Comparison of ENCODE assay signal across 10 mouse cellular contexts in the genomic region with DNA sequence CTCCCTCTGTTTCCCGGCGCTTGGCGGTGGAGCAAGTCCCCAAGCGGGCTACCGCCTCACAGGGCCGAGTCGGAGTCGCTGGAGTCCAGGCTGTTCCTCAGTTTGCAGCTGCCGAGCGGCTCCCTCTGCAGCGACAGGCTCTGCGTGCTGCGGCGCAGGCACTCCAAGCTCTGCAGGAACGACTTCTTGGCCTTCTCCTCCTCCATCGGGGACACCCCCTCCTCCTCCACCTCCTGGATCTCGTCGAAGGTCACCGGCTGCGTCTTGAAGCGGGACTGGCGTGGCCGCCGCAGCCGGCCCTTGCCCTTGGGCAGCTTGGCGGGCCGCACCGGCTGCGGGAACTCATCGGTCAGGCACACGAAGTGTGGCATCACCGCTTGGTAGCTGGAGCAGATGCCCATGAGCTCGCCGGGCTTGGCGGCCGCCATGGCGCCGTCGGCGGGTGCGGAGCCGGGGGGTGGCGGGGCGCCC. TPM values are rescaled to one million over a fixed set of nuclear protein-coding genes. Genes with fewer than 3 reads are reported as not detected.
DNase-seq lines count a peak whose midpoint lies in the region; ATAC-seq and TF ChIP-seq lines count a peak whose summit lies in the region.
"Had no signal": no experiment of that assay in that cellular context is flagged by ENCODE, and none has a peak within 500 bp of the region (broad histone marks: within the 10 kb centered on the region; RNA-seq: fewer than 3 reads in every experiment).

No protein-coding gene starts in this region.

- no peaks in the 10 kb centered on the region for H3K9me3 ChIP-seq in embryonic facial prominence, embryonic 14.5 days (ENCODE audit: control insufficient read depth, low read length)
- no peaks in the 10 kb centered on the region for H3K9me3 ChIP-seq in heart, embryonic 11.5 days (replicated peaks; ENCODE audit: control insufficient read depth, low read length)
- no peaks in the 10 kb centered on the region for H3K9me3 ChIP-seq in midbrain, postnatal 0 days (ENCODE audit: low read length)

- H3K4me1 ChIP-seq in spleen, adult 2 months (ENCODE audit: control insufficient read depth, insufficient read depth, insufficient read length), result peaks cover 3% of the 10 kb centered on the region; the same call in 1 of the 2 replicates
- H3K4me1 ChIP-seq in embryonic facial prominence, embryonic 14.5 days (ENCODE audit: control insufficient read depth, insufficient read depth, low read length), result peaks cover 5% of the 10 kb centered on the region; the same call in 1 of the 2 replicates
- peaks cover 15% of the 10 kb centered on the region for H3K4me1 ChIP-seq in heart, embryonic 11.5 days (ENCODE audit: control insufficient read depth, insufficient read depth, low read length)
- no peaks in the 10 kb centered on the region for H3K4me1 ChIP-seq in liver, adult 2 months (ENCODE audit: control insufficient read depth, insufficient read depth, low read length)
- no peaks in the 10 kb centered on the region for H3K4me1 ChIP-seq in midbrain, postnatal 0 days (ENCODE audit: insufficient read depth, low read length)

- H3K9ac ChIP-seq in embryonic facial prominence, embryonic 14.5 days (ENCODE audit: low read depth, low read length), result peak overlapping the region; percentile 72
- peak overlapping the region; percentile 70 for H3K9ac ChIP-seq in heart, embryonic 11.5 days (ENCODE audit: low read depth, low read length)
- peak overlapping the region; percentile 78 for H3K9ac ChIP-seq in liver, adult 2 months (ENCODE audit: low read depth, low read length)
- H3K9ac ChIP-seq in midbrain, postnatal 0 days (replicated peaks; ENCODE audit: low read length, poor library complexity, severe bottlenecking), result peak overlapping the region; percentile 83

- H3K79me2 ChIP-seq in liver, adult 2 months (ENCODE audit: control insufficient read depth, insufficient read depth, low read length), result no peaks in the 10 kb centered on the region

- no peak for TF ChIP-seq CTCF in spleen, adult 2 months (IDR thresholded peaks at IDR 0.05; ENCODE audit: extremely low read depth, insufficient read depth, insufficient read length, insufficient replicate concordance)
- no peak for TF ChIP-seq CTCF in liver, adult 2 months (IDR thresholded peaks at IDR 0.05; ENCODE audit: low read depth, low read length)
- TF ChIP-seq CTCF in midbrain, postnatal 0 days (IDR thresholded peaks at IDR 0.05), result no peak

- TF ChIP-seq POLR2A in spleen, adult 2 months (IDR thresholded peaks at IDR 0.05; ENCODE audit: low read depth, low read length), result no peak
- no peak for TF ChIP-seq POLR2A in liver, adult 2 months (IDR thresholded peaks at IDR 0.05; ENCODE audit: extremely low read depth, insufficient read depth, low read length)

- peak overlapping the region; percentile 31; the same call in 1 of the 2 replicates for H3K4me3 ChIP-seq in spleen, adult 2 months (ENCODE audit: extremely low read depth, insufficient read depth, insufficient read length)
- peak overlapping the region; percentile 66 for H3K4me3 ChIP-seq in embryonic facial prominence, embryonic 14.5 days (ENCODE audit: low read depth, low read length)
- H3K4me3 ChIP-seq in heart, embryonic 11.5 days (ENCODE audit: low read depth, low read length), result peak overlapping the region; percentile 59
- peak overlapping the region; percentile 65 for H3K4me3 ChIP-seq in liver, adult 2 months (ENCODE audit: insufficient read depth, low read depth, low read length)
- peak overlapping the region; percentile 78 for H3K4me3 ChIP-seq in midbrain, postnatal 0 days (ENCODE audit: low read depth, low read length)

- H3K27ac ChIP-seq in spleen, adult 2 months (ENCODE audit: insufficient read depth, low read length), result no peak overlapping the region
- H3K27ac ChIP-seq in embryonic facial prominence, embryonic 14.5 days (replicated peaks; ENCODE audit: low read depth, low read length), result no peak overlapping the region
- no peak overlapping the region for H3K27ac ChIP-seq in heart, embryonic 11.5 days (ENCODE audit: low read depth, low read length)
- H3K27ac ChIP-seq in liver, adult 2 months (replicated peaks; ENCODE audit: insufficient read depth, low read depth, low read length), result peak overlapping the region; percentile 38; the same call in 1 of the 2 replicates
- H3K27ac ChIP-seq in midbrain, postnatal 0 days (ENCODE audit: low read depth, low read length), result peak overlapping the region; percentile 75

- no peaks in the 10 kb centered on the region for H3K36me3 ChIP-seq in spleen, adult 2 months (ENCODE audit: control insufficient read depth, insufficient read depth, low read length)
- H3K36me3 ChIP-seq in embryonic facial prominence, embryonic 14.5 days (ENCODE audit: control insufficient read depth, insufficient read depth, low read length), result no peaks in the 10 kb centered on the region
- no peaks in the 10 kb centered on the region for H3K36me3 ChIP-seq in heart, embryonic 11.5 days (ENCODE audit: control insufficient read depth, insufficient read depth, low read length)
- no peaks in the 10 kb centered on the region for H3K36me3 ChIP-seq in liver, adult 2 months (ENCODE audit: control insufficient read depth, insufficient read depth, low read length)
- no peaks in the 10 kb centered on the region for H3K36me3 ChIP-seq in midbrain, postnatal 0 days (ENCODE audit: insufficient read depth, low read length)

- WGBS in spleen, adult 2 months, result 3% methylated on average over 44 of the region's 44 CpGs
- WGBS in embryonic facial prominence, embryonic 14.5 days, result 0% methylated on average over 19 of the region's 44 CpGs
- WGBS in heart, embryonic 11.5 days (ENCODE audit: insufficient replicate concordance), result under 1% methylated on average over 43 of the region's 44 CpGs
- WGBS in liver, adult 2 months, result 3% methylated on average over 44 of the region's 44 CpGs
- WGBS in midbrain, postnatal 0 days, result under 1% methylated on average over 38 of the region's 44 CpGs

- H3K27me3 ChIP-seq in spleen, adult 2 months (ENCODE audit: control insufficient read depth, insufficient read depth, low read length), result peaks cover 18% of the 10 kb centered on the region
- peaks cover 61% of the 10 kb centered on the region for H3K27me3 ChIP-seq in embryonic facial prominence, embryonic 14.5 days (replicated peaks; ENCODE audit: control insufficient read depth, insufficient read depth, low read length)
- peaks cover 38% of the 10 kb centered on the region for H3K27me3 ChIP-seq in heart, embryonic 11.5 days (ENCODE audit: control insufficient read depth, insufficient read depth, low read length)
- peaks cover 8% of the 10 kb centered on the region; the same call in 1 of the 2 replicates for H3K27me3 ChIP-seq in liver, adult 2 months (ENCODE audit: control insufficient read depth, insufficient read depth, low read length)
- H3K27me3 ChIP-seq in midbrain, postnatal 0 days (ENCODE audit: insufficient read depth, low read length), result peaks cover 13% of the 10 kb centered on the region

- peak overlapping the region; percentile 95 for H3K4me2 ChIP-seq in embryonic facial prominence, embryonic 14.5 days (ENCODE audit: low read depth, low read length)
- peak overlapping the region; percentile 99 for H3K4me2 ChIP-seq in heart, embryonic 11.5 days
- peak overlapping the region; percentile 98 for H3K4me2 ChIP-seq in midbrain, postnatal 0 days (ENCODE audit: low read depth, low read length, poor library complexity, severe bottlenecking)

- DNase-seq in spleen, adult 2 months (ENCODE audit: low read depth in 1 of 2, low spot score in 2 of 2), result no peak
- no peak for DNase-seq in spleen, postnatal 4 days (ENCODE audit: low spot score in 2 of 2)
- DNase-seq in embryonic facial prominence, embryonic 14.5 days (ENCODE audit: low spot score), result peak; percentile 69
- DNase-seq in kidney, adult 9 months, result peak; percentile 23
- DNase-seq in liver, adult 2 months (ENCODE audit: extremely low read depth, low read depth, low spot score), result no peak
- peak; percentile 42 for DNase-seq in midbrain, postnatal 0 days (ENCODE audit: low spot score)
- DNase-seq in testis, postnatal 10 days (ENCODE audit: low spot score), result peak; percentile 62

- ATAC-seq in embryonic facial prominence, embryonic 14.5 days (ENCODE audit: low read depth), result peak; percentile 62
- ATAC-seq in heart, embryonic 11.5 days (replicated peaks; ENCODE audit: insufficient number of reproducible peaks, low FRiP score, low TSS enrichment), result peak; percentile 59; the same call in 1 of the 2 replicates
- ATAC-seq in midbrain, postnatal 0 days (ENCODE audit: low FRiP score), result peak; percentile 60

RNA-seq across cellular contexts. Expression of a gene that starts 0.6 kb away (rescaled TPM):
- polyA plus RNA-seq in spleen, adult 2 months (2012; rRNA removed), result 12.3 and 15.7 TPM in 2 replicates
- polyA plus RNA-seq in embryonic facial prominence, embryonic 14.5 days (2014; fragmentation: Nextera tagmentation; extraction: Ambion mirVana), result 6.9 and 10.6 TPM in 2 replicates
- polyA plus RNA-seq in heart, embryonic 11.5 days (2014; fragmentation: Nextera tagmentation; extraction: Ambion mirVana), result 2.8 and 4.1 TPM in 2 replicates
- total RNA-seq in liver, adult 2 months (2014; rRNA removed), result 0.46 and 0.94 TPM in 2 replicates
- 3.5 and 4.3 TPM in 2 replicates for polyA plus RNA-seq in liver, adult 2 months (2012; rRNA removed)
- total RNA-seq in midbrain, postnatal 0 days (2014; rRNA removed), result 21.9 and 23.3 TPM in 2 replicates
- 9.3 and 10.4 TPM in 2 replicates for polyA plus RNA-seq in midbrain, postnatal 0 days (2015; fragmentation: Nextera tagmentation; extraction: Ambion mirVana)

RNA-seq across cellular contexts. Expression of a gene that starts 39.8 kb away (rescaled TPM):
- 0.47 TPM in 1 of 2 replicates, not detected in the other for polyA plus RNA-seq in spleen, adult 2 months (2012; rRNA removed)
- not detected in 2 replicates for polyA plus RNA-seq in embryonic facial prominence, embryonic 14.5 days (2014; fragmentation: Nextera tagmentation; extraction: Ambion mirVana)
- polyA plus RNA-seq in heart, embryonic 11.5 days (2014; fragmentation: Nextera tagmentation; extraction: Ambion mirVana), result not detected in 2 replicates
- total RNA-seq in liver, adult 2 months (2014; rRNA removed), result not detected in 2 replicates
- not detected in 2 replicates for polyA plus RNA-seq in liver, adult 2 months (2012; rRNA removed)
- total RNA-seq in midbrain, postnatal 0 days (2014; rRNA removed), result not detected in 2 replicates
- not detected in 2 replicates for polyA plus RNA-seq in midbrain, postnatal 0 days (2015; fragmentation: Nextera tagmentation; extraction: Ambion mirVana)
- polyA plus RNA-seq: C2C12; gonadal fat pad, adult 2 months had no signal

RNA-seq across cellular contexts. Expression of a gene that starts 54.2 kb away (rescaled TPM):
- polyA plus RNA-seq in spleen, adult 2 months (2012; rRNA removed), result 23.2 and 24.7 TPM in 2 replicates
- 53.8 and 69.8 TPM in 2 replicates for polyA plus RNA-seq in embryonic facial prominence, embryonic 14.5 days (2014; fragmentation: Nextera tagmentation; extraction: Ambion mirVana)
- polyA plus RNA-seq in heart, embryonic 11.5 days (2014; fragmentation: Nextera tagmentation; extraction: Ambion mirVana), result 58.6 and 59.8 TPM in 2 replicates
- 24.9 and 27.9 TPM in 2 replicates for total RNA-seq in liver, adult 2 months (2014; rRNA removed)
- 33.0 and 33.6 TPM in 2 replicates for polyA plus RNA-seq in liver, adult 2 months (2012; rRNA removed)
- 28.6 and 57.3 TPM in 2 replicates for total RNA-seq in midbrain, postnatal 0 days (2014; rRNA removed)
- polyA plus RNA-seq in midbrain, postnatal 0 days (2015; fragmentation: Nextera tagmentation; extraction: Ambion mirVana), result 45.3 and 52.2 TPM in 2 replicates

Comparison
In these comparisons a context has a peak if more than half of its experiments do, and no peak if none do; other contexts are left out.
1. DNase-seq: peak in embryonic facial prominence, embryonic 14.5 days (single experiment), kidney, adult 9 months (single experiment), midbrain, postnatal 0 days (single experiment) and testis, postnatal 10 days (single experiment); none in spleen, adult 2 months (0 of 2), spleen, postnatal 4 days (0 of 2) and liver, adult 2 months (single experiment).
2. H3K27ac ChIP-seq: peak in liver, adult 2 months (single experiment) and midbrain, postnatal 0 days (single experiment); none in spleen, adult 2 months (single experiment), embryonic facial prominence, embryonic 14.5 days (single experiment) and heart, embryonic 11.5 days (single experiment).
3. Peak in every context shown above with its lines, with median percentiles within 50 percentile points of each other: H3K4me3 ChIP-seq, ATAC-seq, H3K4me2 ChIP-seq and H3K9ac ChIP-seq.